8 mouse cellular contexts compared by ENCODE assay signal in the genomic region with DNA sequence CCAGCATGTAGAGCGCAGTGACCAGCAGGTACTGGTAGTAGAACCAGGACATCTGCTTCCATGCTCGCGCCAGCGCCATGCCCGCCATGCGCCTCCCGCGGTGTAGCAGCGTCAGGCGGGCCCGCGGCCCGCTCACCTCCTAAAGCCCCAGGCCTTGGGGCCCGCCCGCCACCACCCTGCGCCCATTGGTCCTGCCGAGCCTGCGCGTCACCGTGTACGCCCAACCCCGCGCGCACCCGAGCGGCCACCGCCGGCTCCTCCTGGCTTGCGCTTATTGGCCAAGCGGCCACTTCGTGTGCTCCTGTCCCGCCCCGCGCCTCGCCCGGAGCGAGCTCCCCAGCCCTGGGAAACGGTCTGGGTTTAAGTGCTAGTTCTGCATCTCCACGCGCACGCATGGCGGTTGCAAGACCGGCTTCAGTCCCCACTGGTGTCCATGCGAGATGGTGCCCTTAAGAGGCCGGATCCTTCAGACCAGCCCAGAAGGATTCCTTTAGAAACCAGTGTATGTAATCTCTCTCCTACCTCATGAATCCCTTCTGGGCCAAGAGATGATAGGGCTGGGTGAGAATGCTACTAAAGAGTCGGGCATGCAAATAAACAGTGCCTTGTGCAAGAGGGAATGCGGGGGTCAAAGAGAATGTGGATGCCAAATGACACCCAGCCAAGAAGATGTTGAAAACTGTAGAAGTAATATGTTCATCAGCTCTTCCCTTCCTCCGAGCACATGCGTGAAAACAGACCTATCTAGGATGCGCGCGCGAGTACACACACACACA. TPM values are rescaled to one million over a fixed set of nuclear protein-coding genes. Genes with fewer than 3 reads are reported as not detected.
DNase-seq lines count a peak whose midpoint lies in the region; ATAC-seq lines count a peak whose summit lies in the region.

Gene Sptssa, minus strand, starts transcription at position 178 of the 776 bp plus-strand sequence.

- peak within 1 kb of the TSS; percentile 66 for H3K4me3 ChIP-seq in hindbrain, embryonic 15.5 days

- H3K27ac ChIP-seq in hindbrain, embryonic 15.5 days (replicated peaks): peak within 1 kb of the TSS; percentile 85

- no peaks in the 10 kb centered on the region for H3K9me3 ChIP-seq in hindbrain, embryonic 15.5 days

- peak; percentile 100 for ATAC-seq in hindbrain, embryonic 15.5 days (ENCODE audit: low FRiP score, low read depth)

- peaks cover 34% of the 10 kb centered on the region for H3K4me1 ChIP-seq in hindbrain, embryonic 15.5 days (replicated peaks)

- no peaks in the 10 kb centered on the region for H3K36me3 ChIP-seq in hindbrain, embryonic 15.5 days

- H3K4me2 ChIP-seq in hindbrain, embryonic 15.5 days: peak within 1 kb of the TSS; percentile 67

- peak within 1 kb of the TSS; percentile 80 for H3K9ac ChIP-seq in hindbrain, embryonic 15.5 days

- 7% methylated on average over 53 of the region's 53 CpGs for WGBS in hindbrain, embryonic 15.5 days

- H3K27me3 ChIP-seq in hindbrain, embryonic 15.5 days: no peaks in the 10 kb centered on the region

- peak; percentile 95 for DNase-seq in R1 (ENCODE audit: low read depth, low spot score)
- DNase-seq in cerebellum, postnatal 25 days: peak; percentile 97 to 98
- DNase-seq in frontal cortex, postnatal 36 days (ENCODE audit: low spot score in 2 of 2): peak; percentile 95 to 96
- peak; percentile 88 for DNase-seq in left cerebral cortex, adult 11 months (ENCODE audit: low spot score)
- peak; percentile 97 to 98 for DNase-seq in lung, postnatal 4 days
- DNase-seq in retina, postnatal 7 days (ENCODE audit: low read depth, low spot score): peak; percentile 90
- peak; percentile 92 for DNase-seq in urinary bladder, adult 2 months (ENCODE audit: low spot score)

RNA-seq across cellular contexts. Expression of gene Sptssa, which starts in this region (rescaled TPM):
- polyA plus RNA-seq in hindbrain, embryonic 15.5 days (2015; fragmentation: Nextera tagmentation; extraction: Ambion mirVana): 186 and 188 TPM in 2 replicates
- 89.2 and 106 TPM in 2 replicates for polyA plus RNA-seq in urinary bladder, adult 2 months (2012; rRNA removed)

Comparison
In these comparisons a context has a peak if more than half of its experiments do, and no peak if none do; other contexts are left out.
1. Peak in every context shown above with its lines: DNase-seq, ATAC-seq, H3K4me3 ChIP-seq and H3K27ac ChIP-seq.